Mouse (Mus musculus) ovary, postnatal 36 days (tissue): ENCODE data around the gene Dars.
"Not testable (repeated sequence)": the region's sequence is repeated elsewhere in the genome, so short reads cannot be mapped to it uniquely, and the experiment has no call there.

Experiments
- DNase-seq: peaks from one replicate; pipeline ENCODE4 v3.0.0; 2022; ENCODE audit warnings: low spot score, mixed read lengths

The Dars gene

GRCm38 (mm10) chr1:128344232-128344631, 72.9 kb downstream of the Dars start:
- DNase-seq: no peak

GRCm38 (mm10) chr1:128337708-128338320, 79.4 kb downstream of the Dars start:
- DNase-seq: no peak

GRCm38 (mm10) chr1:128330313-128330712, 86.9 kb downstream of the Dars start:
- no peak for DNase-seq

- no peak for DNase-seq
Observed at GRCm38 (mm10) chr1:128328218-128328617, 89.0 kb downstream of the Dars start, which contains the start of gene Lct. Gene Lct, minus strand, starts transcription at chr1:128328318.

GRCm38 (mm10) chr1:128327165-128327564, 90.0 kb downstream of the Dars start:
- no peak for DNase-seq

GRCm38 (mm10) chr1:128324776-128325175, 92.4 kb downstream of the Dars start:
- DNase-seq: no peak

GRCm38 (mm10) chr1:128323026-128323643, 94.0 kb downstream of the Dars start:
- DNase-seq: no peak

GRCm38 (mm10) chr1:128319266-128319665, 97.9 kb downstream of the Dars start:
- DNase-seq: not testable (repeated sequence)

GRCm38 (mm10) chr1:128314665-128315064, 102.5 kb downstream of the Dars start:
- DNase-seq: no peak
